Mouse (Mus musculus) C2C12 (cell line): ENCODE measurements around the gene Alpk3. TPM values are rescaled to one million over a fixed set of nuclear protein-coding genes. Genes with fewer than 3 reads are reported as not detected.

Experiments used
- H3K27me3 ChIP-seq: one replicate; pipeline ENCODE4 v1.6.1; 2011; ENCODE audit not compliant: control insufficient read depth, insufficient read depth, insufficient read length
- H3K36me3 ChIP-seq: one replicate; pipeline ENCODE4 v1.6.1; 2011; ENCODE audit not compliant: control insufficient read depth, insufficient read depth
- H3K4me3 ChIP-seq: one replicate; pipeline ENCODE4 v1.5.1; 2011; ENCODE audit warnings: mild to moderate bottlenecking, control low read depth; ENCODE audit not compliant: poor library complexity, insufficient read depth, severe bottlenecking
- H3K79me2 ChIP-seq: one replicate; pipeline ENCODE4 v1.6.1; 2011; ENCODE audit not compliant: control insufficient read depth, insufficient read depth
- H3K79me3 ChIP-seq: one replicate; pipeline ENCODE4 v1.6.1; 2011; ENCODE audit warnings: low read depth, control low read depth
- H3ac ChIP-seq: one replicate; pipeline ENCODE3; 2011; ENCODE audit warnings: low read depth; ENCODE audit not compliant: control insufficient read depth, insufficient read length
- CEBPB ChIP-seq: IDR thresholded peaks from one replicate; pipeline ENCODE4 v1.6.1; 2011; ENCODE audit warnings: low read depth, mild to moderate bottlenecking, control low read depth, moderate library complexity
- CTCF ChIP-seq: IDR thresholded peaks from one replicate; pipeline ENCODE4 v1.5.1; 2011; ENCODE audit not compliant: control insufficient read depth, insufficient read depth, insufficient read length
- FOSL1 ChIP-seq: IDR thresholded peaks from one replicate; pipeline ENCODE4 v1.8.0; 2011; ENCODE audit warnings: mild to moderate bottlenecking, low read length; ENCODE audit not compliant: poor library complexity, insufficient read depth, severe bottlenecking
- MAX ChIP-seq: IDR thresholded peaks from one replicate; pipeline ENCODE4 v1.6.1; 2011; ENCODE audit warnings: mild to moderate bottlenecking, control low read depth
- MYOD1 ChIP-seq: IDR thresholded peaks from one replicate; pipeline ENCODE4 v1.6.1; 2011; ENCODE audit warnings: low read depth; ENCODE audit not compliant: control insufficient read depth, insufficient read length
- MYOG ChIP-seq: IDR thresholded peaks from one replicate; pipeline ENCODE4 v1.6.1; 2011; ENCODE audit not compliant: control insufficient read depth, insufficient read length; ENCODE audit errors: extremely low read depth
- USF1 ChIP-seq: IDR thresholded peaks from one replicate; pipeline ENCODE4 v1.6.1; 2011; ENCODE audit warnings: low read depth, mild to moderate bottlenecking, control low read depth, moderate library complexity
- polyA plus RNA-seq: library from polyadenylated mRNA; unstranded; fragments of >200 nt; fragmentation: generic; extraction: Trizol; gene quantifications from one replicate; pipeline ENCODE4 v1.2.1, GENCODE M21; 2012; ENCODE audit warnings: missing spikeins

Gene Alpk3
- polyA plus RNA-seq, 1 experiment = 0.14 TPM

DNA sequence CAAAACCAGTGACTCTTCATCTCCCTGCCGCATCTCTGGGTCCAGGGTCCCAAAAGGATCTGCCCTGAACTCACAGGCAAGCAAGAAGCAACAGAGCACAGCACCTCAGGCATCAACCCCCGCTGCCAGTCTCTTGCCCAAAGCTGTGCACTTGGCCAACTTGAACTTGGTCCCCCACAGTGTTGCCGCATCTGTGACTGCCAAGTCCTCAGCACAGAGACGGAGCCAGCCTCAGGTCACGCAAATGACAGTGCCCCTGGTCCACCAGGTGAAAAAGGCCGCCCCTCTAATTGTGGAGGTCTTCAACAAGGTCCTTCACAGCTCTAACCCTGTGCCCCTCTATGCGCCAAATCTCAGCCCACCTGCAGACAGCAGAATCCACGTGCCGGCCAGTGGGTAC, 32.7 kb upstream of the Alpk3 start:
- H3K36me3 ChIP-seq = peaks cover 32% of the 10 kb centered on the region
- no peak overlapping the region for H3K4me3 ChIP-seq
- H3K79me2 ChIP-seq = peaks cover 10% of the 10 kb centered on the region
- H3K79me3 ChIP-seq = no peaks in the 10 kb centered on the region
- H3ac ChIP-seq = no peak overlapping the region
- TF ChIP-seq CEBPB (no peak), FOSL1 (no peak), CTCF (no peak), MAX (no peak), MYOD1 (no peak), USF1 (no peak)
- no peaks in the 10 kb centered on the region for H3K27me3 ChIP-seq

DNA sequence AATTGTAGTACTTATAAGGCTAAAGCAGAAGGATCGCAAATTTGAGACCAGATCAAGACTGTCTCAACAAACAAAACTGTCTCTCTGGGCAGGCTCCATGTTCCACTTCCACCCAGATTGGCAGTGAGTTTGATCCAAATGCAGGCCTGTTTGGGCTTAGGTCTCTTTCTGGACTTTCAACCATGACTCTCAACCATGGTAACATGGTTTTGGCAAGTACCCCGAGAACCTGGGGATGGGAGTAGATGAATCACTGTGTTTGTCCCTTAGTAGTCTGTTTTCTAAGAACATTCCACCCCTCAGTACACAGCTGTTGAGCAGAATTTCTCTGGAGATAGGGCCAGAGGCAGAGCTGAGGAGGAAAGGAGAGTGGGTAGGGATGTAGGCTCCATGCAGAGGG, 31.6 kb upstream of the Alpk3 start:
- TF ChIP-seq CTCF (no peak), MAX (no peak), MYOG (no peak), USF1 (no peak), CEBPB (no peak), FOSL1 (no peak)
- no peaks in the 10 kb centered on the region for H3K79me3 ChIP-seq
- no peak overlapping the region for H3ac ChIP-seq
- H3K79me2 ChIP-seq = no peaks in the 10 kb centered on the region
- H3K4me3 ChIP-seq = no peak overlapping the region
- H3K36me3 ChIP-seq = peaks cover 38% of the 10 kb centered on the region
- no peaks in the 10 kb centered on the region for H3K27me3 ChIP-seq

DNA sequence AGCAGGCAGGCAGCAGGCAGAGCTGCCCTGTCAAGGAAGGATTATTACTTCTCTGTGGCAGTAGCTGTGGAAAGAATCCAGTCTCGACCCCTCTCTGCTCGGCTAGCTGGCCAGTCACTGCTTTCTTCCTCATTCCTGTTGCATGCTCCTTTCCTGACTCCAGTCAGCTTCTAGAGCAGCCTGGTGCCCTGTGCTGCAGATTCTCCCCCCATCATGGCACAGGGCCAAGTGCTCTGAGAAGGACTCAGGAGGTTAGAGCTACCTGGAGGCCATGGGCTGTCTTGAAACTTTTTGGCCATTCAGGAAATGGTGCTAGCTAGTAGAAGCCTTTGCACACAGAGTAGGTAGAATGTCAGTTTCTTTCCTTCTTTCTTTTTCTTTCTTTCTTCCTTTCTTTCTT, 17.7 kb upstream of the Alpk3 start:
- Histone ChIP-seq H3ac (no peak overlapping the region), H3K27me3 (no peaks in the 10 kb centered on the region), H3K4me3 (no peak overlapping the region), H3K36me3 (peaks cover 36% of the 10 kb centered on the region), H3K79me3 (no peaks in the 10 kb centered on the region), H3K79me2 (no peaks in the 10 kb centered on the region)
- no peak for TF ChIP-seq MYOG
- no peak for TF ChIP-seq MAX
- TF ChIP-seq FOSL1 = no peak
- no peak for TF ChIP-seq USF1
- TF ChIP-seq MYOD1 = no peak
- no peak for TF ChIP-seq CEBPB
- no peak for TF ChIP-seq CTCF

DNA sequence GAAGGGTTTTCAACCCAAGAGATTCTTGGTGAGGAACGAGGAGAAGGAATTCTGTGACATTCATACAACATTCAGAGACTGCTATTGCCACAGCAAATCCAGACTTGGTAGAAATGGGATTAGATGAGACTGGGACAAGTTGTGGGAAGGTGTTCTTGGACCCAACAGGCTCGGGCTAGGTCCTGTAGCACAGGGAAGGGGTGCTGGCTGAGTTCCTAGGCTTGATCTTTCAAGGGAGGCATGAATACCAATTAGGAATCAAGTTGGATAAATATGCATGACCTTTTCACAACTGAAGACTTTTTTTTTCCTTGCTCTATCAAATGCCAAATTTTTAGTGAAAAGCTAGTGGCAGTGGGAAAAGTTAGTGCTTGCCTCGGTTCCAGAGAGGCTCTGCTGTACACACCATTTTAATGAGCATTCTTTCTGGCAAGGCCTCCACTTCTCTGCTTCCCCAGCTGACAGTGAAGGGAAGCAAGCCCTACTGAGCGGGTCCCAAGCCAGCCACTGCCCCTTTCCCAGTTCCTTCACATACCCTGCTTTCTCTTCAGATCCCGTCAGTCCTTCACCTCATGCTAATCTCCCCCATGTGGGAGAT, 14.3 kb upstream of the Alpk3 start:
- TF ChIP-seq FOSL1 (no peak), MAX (no peak), MYOD1 (no peak)
- Histone ChIP-seq H3K79me2 (no peaks in the 10 kb centered on the region), H3K27me3 (no peaks in the 10 kb centered on the region), H3K36me3 (peaks cover 28% of the 10 kb centered on the region), H3K79me3 (no peaks in the 10 kb centered on the region), H3ac (no peak overlapping the region), H3K4me3 (no peak overlapping the region)

DNA sequence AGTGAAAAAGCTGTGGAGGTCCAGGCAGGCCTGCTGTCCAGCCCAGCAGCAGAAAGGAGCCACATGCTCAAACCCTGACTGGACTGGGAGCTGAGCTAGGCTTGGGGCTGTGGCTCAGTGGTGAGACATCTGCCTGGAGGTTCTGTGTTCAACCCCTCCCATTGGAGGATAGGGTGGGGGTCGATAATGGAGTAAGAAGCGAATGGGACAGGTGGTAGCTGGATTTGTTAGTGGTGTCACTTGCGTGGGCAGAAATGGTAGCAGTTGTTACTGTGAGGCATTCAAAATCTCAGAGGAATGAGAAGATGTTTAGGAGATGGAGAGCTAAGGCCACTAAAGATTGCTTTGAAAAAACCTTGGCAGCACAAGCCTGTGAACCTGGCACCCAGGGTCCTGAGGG, 9.6 kb upstream of the Alpk3 start:
- Histone ChIP-seq H3ac (no peak overlapping the region), H3K4me3 (no peak overlapping the region), H3K27me3 (no peaks in the 10 kb centered on the region), H3K79me3 (no peaks in the 10 kb centered on the region), H3K36me3 (peaks cover 4% of the 10 kb centered on the region), H3K79me2 (no peaks in the 10 kb centered on the region)
- TF ChIP-seq USF1 (no peak), MYOD1 (no peak), CTCF (no peak), MYOG (no peak), MAX (no peak), CEBPB (no peak), FOSL1 (no peak)

DNA sequence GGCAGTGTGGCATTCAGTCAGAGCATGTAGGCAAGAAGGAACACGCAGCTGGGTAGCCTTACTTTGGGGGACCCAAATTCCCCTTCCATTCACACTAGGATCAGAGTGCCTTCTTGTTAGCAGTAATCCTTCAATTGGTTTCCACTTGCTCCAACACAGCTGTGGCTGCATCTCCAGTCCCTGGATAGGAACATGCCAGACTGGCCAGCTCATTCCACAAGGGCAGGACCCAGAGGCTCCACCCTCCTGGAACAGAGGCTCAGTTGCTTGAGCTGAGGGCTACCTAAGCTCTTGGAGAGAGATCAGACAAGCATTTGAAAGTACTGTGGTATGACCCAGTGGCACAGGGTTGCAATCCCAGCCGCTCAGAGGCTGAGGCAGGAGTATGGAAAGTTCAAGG, 8.9 kb upstream of the Alpk3 start:
- H3K27me3 ChIP-seq = no peaks in the 10 kb centered on the region
- peaks cover 4% of the 10 kb centered on the region for H3K36me3 ChIP-seq
- TF ChIP-seq FOSL1 (no peak), CEBPB (no peak), CTCF (no peak)
- no peaks in the 10 kb centered on the region for H3K79me2 ChIP-seq
- H3K4me3 ChIP-seq = no peak overlapping the region
- no peak overlapping the region for H3ac ChIP-seq
- H3K79me3 ChIP-seq = no peaks in the 10 kb centered on the region

DNA sequence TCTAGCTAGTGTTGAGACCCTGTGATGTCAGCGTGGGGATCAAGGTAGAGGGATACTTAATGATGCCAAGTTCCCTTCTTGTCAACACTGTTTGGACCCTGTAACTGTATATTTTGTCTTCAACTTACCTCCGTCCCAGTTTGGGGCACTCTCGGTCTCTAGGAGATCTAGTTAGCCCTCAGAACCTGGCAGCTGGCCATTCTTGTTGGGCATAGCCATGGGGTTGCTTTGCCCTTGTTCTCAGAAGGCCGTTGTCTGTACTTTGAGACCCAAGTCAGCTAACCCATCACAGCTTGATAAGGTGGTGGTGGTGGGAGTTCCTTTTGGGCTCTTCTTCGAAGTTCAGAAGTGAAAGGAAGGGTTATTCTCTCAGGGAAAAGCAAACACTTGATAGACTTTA, 7.4 kb upstream of the Alpk3 start:
- no peak for TF ChIP-seq CTCF
- no peak for TF ChIP-seq MYOG
- TF ChIP-seq MAX = no peak
- TF ChIP-seq FOSL1 = no peak
- TF ChIP-seq CEBPB = no peak
- TF ChIP-seq USF1 = no peak

More for the DNA sequence above, 7.4 kb upstream of the Alpk3 start:
- no peaks in the 10 kb centered on the region for H3K79me2 ChIP-seq
- H3K27me3 ChIP-seq = no peaks in the 10 kb centered on the region
- H3K4me3 ChIP-seq = no peak overlapping the region
- H3K79me3 ChIP-seq = no peaks in the 10 kb centered on the region
- H3K36me3 ChIP-seq = no peaks in the 10 kb centered on the region
- no peak overlapping the region for H3ac ChIP-seq
